Mouse (Mus musculus): ENCODE results near the gene Nphp4. TPM values are rescaled to one million over a fixed set of nuclear protein-coding genes. Genes with fewer than 3 reads are reported as not detected.
A peak's percentile ranks its signal among the peaks of the same experiment; 100 is the strongest.

Nphp4 gene
- polyA plus RNA-seq, 1 experiment = not detected

DNA sequence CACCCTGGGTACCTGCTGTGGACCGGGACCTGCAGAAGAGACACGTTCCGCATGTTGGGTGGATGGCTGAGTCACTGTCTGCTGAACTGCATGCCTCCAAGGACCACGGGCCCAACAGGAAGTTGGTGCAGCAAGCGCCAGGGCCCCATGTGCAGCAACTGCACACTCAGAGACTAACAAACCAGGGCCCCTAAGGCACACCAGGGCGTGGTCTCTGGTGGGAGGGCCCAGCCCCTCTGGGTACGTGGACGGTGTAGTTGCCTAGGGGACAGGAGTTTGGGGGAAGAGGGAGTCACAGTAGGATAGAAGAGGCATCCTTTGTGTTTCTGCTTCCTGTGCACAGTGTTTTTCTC lies 27.9 kb upstream of the Nphp4 start:
- 39% methylated on average over 8 of the region's 8 CpGs for WGBS
- Histone ChIP-seq H3K4me1 (ENCODE audit: control insufficient read depth, insufficient read depth, low read length) (peaks cover 66% of the 10 kb centered on the region), H3K27ac (ENCODE audit: insufficient read depth, low read depth, low read length) (peak overlapping the region; percentile 35; the same call in 1 of the 2 replicates), H3K4me3 (ENCODE audit: insufficient read depth, low read depth, low read length) (no peak overlapping the region)
- no peak for TF ChIP-seq POLR2A (IDR thresholded peaks at IDR 0.05; ENCODE audit: insufficient read depth, low read depth, low read length)
- no peak for TF ChIP-seq CTCF (IDR thresholded peaks at IDR 0.05; ENCODE audit: insufficient read depth, low read depth, low read length)

DNA sequence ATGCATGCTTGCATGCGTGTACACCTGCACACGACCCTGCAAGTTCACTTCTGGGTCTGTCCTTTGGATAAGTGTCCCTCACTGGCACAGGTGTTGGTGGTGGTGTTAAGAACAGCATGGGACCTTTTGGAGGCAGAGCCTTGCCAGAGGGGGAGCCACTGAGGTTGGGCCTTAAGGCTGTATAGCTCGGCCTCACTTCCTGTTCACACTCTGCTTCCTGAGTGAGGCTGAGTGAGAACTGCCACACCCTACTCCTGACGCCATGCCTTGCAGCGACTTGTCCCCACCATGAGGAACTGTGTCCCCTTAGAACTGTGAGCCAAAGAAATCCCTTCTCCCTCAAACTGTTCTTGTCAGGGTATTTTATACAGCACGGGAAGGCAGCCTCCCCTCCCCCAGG lies 25.1 kb upstream of the Nphp4 start:
- no peak overlapping the region for H3K27ac ChIP-seq (ENCODE audit: insufficient read depth, low read depth, low read length)
- 90% methylated on average over 6 of the region's 6 CpGs for WGBS
- H3K4me3 ChIP-seq (ENCODE audit: insufficient read depth, low read depth, low read length) = no peak overlapping the region
- peaks cover 73% of the 10 kb centered on the region for H3K4me1 ChIP-seq (ENCODE audit: control insufficient read depth, insufficient read depth, low read length)
- TF ChIP-seq CTCF (IDR thresholded peaks at IDR 0.05; ENCODE audit: insufficient read depth, low read depth, low read length) = no peak
- no peak for TF ChIP-seq POLR2A (IDR thresholded peaks at IDR 0.05; ENCODE audit: insufficient read depth, low read depth, low read length)

DNA sequence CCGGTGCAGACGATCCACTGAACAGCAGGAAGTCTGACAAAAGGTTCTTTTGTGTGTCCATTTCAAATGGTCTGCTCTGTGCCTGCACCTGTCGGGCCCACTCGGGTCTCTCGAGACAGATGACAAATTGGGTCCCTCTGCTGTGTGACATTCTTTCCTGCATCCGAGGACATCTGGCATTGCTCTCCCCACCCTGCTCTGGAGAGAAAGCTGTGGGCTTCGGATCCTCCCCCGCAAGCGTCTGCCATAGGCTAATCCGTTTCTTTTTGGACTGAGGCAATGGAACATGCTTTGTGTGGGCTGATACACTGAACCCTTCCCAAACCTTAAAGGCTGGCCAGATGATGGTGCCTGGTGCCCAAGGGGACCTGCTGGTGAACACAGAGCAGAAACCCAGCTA lies 23.4 kb upstream of the Nphp4 start:
- peak overlapping the region; percentile 86 for H3K27ac ChIP-seq (ENCODE audit: insufficient read depth, low read depth, low read length)
- H3K4me3 ChIP-seq (ENCODE audit: insufficient read depth, low read depth, low read length) = no peak overlapping the region
- WGBS = 16% methylated on average over 10 of the region's 10 CpGs
- TF ChIP-seq POLR2A (IDR thresholded peaks at IDR 0.05; ENCODE audit: insufficient read depth, low read depth, low read length) = no peak
- no peak for TF ChIP-seq CTCF (IDR thresholded peaks at IDR 0.05; ENCODE audit: insufficient read depth, low read depth, low read length)
- H3K4me1 ChIP-seq (ENCODE audit: control insufficient read depth, insufficient read depth, low read length) = peaks cover 77% of the 10 kb centered on the region

DNA sequence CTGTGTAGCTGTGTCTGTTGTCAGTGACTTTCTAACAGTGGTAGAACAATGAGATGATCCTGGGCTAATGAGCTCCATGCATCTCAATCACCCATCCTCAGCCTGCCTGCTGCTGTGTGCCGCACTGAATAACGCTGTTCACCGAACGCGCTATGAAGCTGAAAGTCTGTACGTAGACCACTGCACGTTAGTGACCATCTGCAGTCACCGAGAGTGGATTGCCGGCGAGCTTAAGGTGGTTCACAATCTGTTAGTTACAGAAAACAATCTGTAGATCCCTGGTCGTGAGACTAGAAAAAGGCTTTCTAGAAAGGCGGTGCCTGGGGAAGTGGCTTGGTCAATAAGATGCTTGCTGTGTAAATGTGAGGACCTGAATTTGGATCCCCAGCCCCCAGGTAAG lies 22.4 kb upstream of the Nphp4 start:
- Histone ChIP-seq H3K27ac (ENCODE audit: insufficient read depth, low read depth, low read length) (peak overlapping the region; percentile 29; the same call in 1 of the 2 replicates), H3K4me3 (ENCODE audit: insufficient read depth, low read depth, low read length) (no peak overlapping the region), H3K4me1 (ENCODE audit: control insufficient read depth, insufficient read depth, low read length) (peaks cover 76% of the 10 kb centered on the region)
- WGBS = 82% methylated on average over 12 of the region's 12 CpGs
- no peak for TF ChIP-seq CTCF (IDR thresholded peaks at IDR 0.05; ENCODE audit: insufficient read depth, low read depth, low read length)
- TF ChIP-seq POLR2A (IDR thresholded peaks at IDR 0.05; ENCODE audit: insufficient read depth, low read depth, low read length) = no peak

DNA sequence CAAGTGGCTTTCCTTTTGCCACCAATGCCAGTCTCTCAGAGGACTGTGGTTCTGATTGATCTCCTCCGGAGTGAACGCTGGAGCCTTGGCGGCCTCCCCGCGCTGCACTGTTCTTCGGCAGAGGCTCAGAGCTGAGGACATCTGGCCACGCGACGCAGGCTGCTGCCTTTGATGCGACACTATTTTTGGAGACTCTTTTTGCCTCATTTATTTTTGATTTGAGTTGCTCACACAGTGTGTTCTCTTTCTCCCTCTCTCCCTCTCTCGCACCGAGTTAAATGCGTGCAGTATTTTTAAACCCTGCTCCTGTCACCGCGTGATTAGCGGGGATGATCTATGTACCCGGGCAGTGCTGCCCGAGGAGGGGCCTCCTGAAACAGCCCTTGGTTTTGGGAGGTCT lies 19.9 kb upstream of the Nphp4 start:
- H3K4me3 ChIP-seq (ENCODE audit: insufficient read depth, low read depth, low read length) = no peak overlapping the region

DNA sequence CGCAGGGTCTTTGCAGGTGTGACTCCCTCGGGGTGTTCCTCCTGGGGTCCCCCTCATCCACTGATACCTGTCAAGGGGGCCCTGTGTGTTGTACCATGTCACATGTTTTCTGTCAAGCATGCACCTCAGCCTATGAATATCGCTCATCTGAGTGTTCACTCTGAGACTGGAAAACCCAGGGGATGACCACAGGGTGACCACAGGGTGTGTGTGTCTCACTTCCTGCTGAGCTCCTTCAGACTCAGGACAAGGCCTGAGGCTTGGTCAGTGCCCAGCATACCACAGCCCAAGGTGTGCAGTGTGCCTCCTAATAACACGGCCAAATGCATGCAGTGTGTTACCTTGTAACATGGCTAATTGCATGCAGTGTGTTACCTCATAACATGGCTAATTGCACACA lies 18.8 kb upstream of the Nphp4 start:
- Histone ChIP-seq H3K4me1 (ENCODE audit: control insufficient read depth, insufficient read depth, low read length) (peaks cover 88% of the 10 kb centered on the region), H3K27ac (ENCODE audit: insufficient read depth, low read depth, low read length) (peak overlapping the region; percentile 99)

More for the DNA sequence above, 19.9 kb upstream of the Nphp4 start:
- Histone ChIP-seq H3K27ac (ENCODE audit: insufficient read depth, low read depth, low read length) (peak overlapping the region; percentile 99), H3K4me1 (ENCODE audit: control insufficient read depth, insufficient read depth, low read length) (peaks cover 86% of the 10 kb centered on the region)
- TF ChIP-seq POLR2A (IDR thresholded peaks at IDR 0.05; ENCODE audit: insufficient read depth, low read depth, low read length) (no peak), CTCF (IDR thresholded peaks at IDR 0.05; ENCODE audit: insufficient read depth, low read depth, low read length) (no peak)
- WGBS = 20% methylated on average over 18 of the region's 18 CpGs

DNA sequence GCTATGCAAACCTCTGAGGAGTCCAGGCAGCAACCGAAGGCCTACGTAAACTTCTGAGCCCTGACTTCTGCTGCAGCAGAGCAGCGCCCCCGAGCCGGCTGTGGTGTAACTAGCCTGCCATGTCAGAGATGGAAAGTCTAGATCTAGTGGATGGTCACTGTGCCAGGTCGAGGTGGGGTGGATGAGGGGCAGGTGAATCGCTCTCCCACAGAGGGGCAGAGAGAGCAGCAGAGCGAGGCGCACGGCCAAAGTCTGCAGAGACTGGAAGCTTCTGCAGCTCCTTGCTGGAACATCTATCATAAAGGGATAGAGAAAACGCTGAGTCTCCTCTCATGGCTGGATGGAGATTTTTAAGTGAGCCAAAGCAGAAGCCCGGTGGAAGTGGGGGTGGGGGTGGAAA lies 14.0 kb upstream of the Nphp4 start:
- no peak overlapping the region for H3K27ac ChIP-seq (ENCODE audit: insufficient read depth, low read depth, low read length)
- no peak overlapping the region for H3K4me3 ChIP-seq (ENCODE audit: insufficient read depth, low read depth, low read length)
- 63% methylated on average over 12 of the region's 12 CpGs for WGBS
- TF ChIP-seq POLR2A (IDR thresholded peaks at IDR 0.05; ENCODE audit: insufficient read depth, low read depth, low read length) = no peak
- TF ChIP-seq CTCF (IDR thresholded peaks at IDR 0.05; ENCODE audit: insufficient read depth, low read depth, low read length) = no peak
- peaks cover 92% of the 10 kb centered on the region for H3K4me1 ChIP-seq (ENCODE audit: control insufficient read depth, insufficient read depth, low read length)

More for the DNA sequence above, 18.8 kb upstream of the Nphp4 start:
- TF ChIP-seq CTCF (IDR thresholded peaks at IDR 0.05; ENCODE audit: insufficient read depth, low read depth, low read length) (no peak), POLR2A (IDR thresholded peaks at IDR 0.05; ENCODE audit: insufficient read depth, low read depth, low read length) (no peak)
- H3K4me3 ChIP-seq (ENCODE audit: insufficient read depth, low read depth, low read length) = no peak overlapping the region
- 87% methylated on average over 4 of the region's 4 CpGs for WGBS

DNA sequence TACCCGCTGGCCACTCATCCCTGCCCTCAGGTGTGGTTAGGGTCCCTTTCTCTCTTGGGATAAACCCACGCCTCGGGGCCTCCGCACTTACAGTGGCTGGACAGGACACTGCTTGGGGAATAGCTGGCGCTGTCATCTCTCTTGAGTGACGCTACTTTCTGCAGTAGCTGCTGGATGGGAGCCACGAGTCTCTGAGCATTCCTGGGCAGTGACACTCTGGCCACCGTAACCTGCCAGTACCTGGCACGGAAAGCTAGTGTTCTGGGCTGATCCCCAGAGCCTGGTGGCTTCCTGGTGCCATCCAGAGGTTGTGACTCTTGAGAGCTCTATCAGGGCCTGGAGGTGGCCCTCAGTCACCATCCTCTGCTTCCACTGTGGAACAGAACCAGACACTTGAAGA lies 13.4 kb upstream of the Nphp4 start:
- 86% methylated on average over 9 of the region's 9 CpGs for WGBS

DNA sequence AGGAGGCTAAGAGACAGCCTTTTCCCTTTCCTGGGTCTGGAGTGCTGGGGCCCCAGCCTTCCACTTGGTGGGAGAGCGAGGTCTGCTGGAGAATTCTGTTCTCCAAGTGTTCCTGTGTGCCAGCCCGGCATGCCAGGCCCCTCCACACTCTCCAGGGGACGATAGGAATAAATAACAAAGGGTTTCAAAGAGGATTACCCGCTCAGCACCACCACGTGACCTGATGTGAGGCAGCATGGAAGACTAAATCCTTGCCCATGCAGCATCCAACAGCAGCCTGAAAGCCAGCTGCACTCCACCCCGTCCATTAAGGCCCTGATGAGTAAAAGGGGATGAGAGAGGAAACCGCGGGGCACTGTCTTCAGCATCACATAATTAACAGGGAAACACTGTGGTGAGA lies 11.4 kb upstream of the Nphp4 start:
- peaks cover 91% of the 10 kb centered on the region for H3K4me1 ChIP-seq (ENCODE audit: control insufficient read depth, insufficient read depth, low read length)
- WGBS = 13% methylated on average over 8 of the region's 8 CpGs
- no peak overlapping the region for H3K4me3 ChIP-seq (ENCODE audit: insufficient read depth, low read depth, low read length)
- TF ChIP-seq CTCF (IDR thresholded peaks at IDR 0.05; ENCODE audit: insufficient read depth, low read depth, low read length) (no peak), POLR2A (IDR thresholded peaks at IDR 0.05; ENCODE audit: insufficient read depth, low read depth, low read length) (no peak)
- H3K27ac ChIP-seq (ENCODE audit: insufficient read depth, low read depth, low read length) = peak overlapping the region; percentile 86

More for the DNA sequence above, 13.4 kb upstream of the Nphp4 start:
- Histone ChIP-seq H3K4me1 (ENCODE audit: control insufficient read depth, insufficient read depth, low read length) (peaks cover 92% of the 10 kb centered on the region), H3K4me3 (ENCODE audit: insufficient read depth, low read depth, low read length) (no peak overlapping the region), H3K27ac (ENCODE audit: insufficient read depth, low read depth, low read length) (peak overlapping the region; percentile 41)
- TF ChIP-seq POLR2A (IDR thresholded peaks at IDR 0.05; ENCODE audit: insufficient read depth, low read depth, low read length) (no peak), CTCF (IDR thresholded peaks at IDR 0.05; ENCODE audit: insufficient read depth, low read depth, low read length) (no peak)

DNA sequence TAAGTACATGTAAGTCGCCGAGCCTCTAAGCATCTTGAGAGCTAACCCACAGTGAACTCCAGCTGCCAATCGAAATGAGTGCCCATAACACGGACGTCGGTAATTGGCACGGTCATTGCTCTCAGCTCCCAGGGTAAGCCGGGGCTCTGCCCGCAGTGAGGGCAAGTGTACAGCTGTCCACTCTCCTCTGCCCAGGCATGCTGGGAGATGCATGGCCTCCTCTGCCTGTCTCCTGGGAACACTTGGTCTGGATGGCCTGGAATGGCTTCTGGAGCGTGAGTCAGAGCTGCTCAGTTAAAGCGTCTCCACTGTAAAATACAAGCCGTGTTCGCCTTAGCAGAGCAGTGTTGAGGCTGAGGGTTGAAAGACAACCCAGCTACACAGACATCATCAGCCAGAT lies 9.9 kb upstream of the Nphp4 start:
- peak overlapping the region; percentile 52 for H3K27ac ChIP-seq (ENCODE audit: insufficient read depth, low read depth, low read length)
- TF ChIP-seq CTCF (IDR thresholded peaks at IDR 0.05; ENCODE audit: insufficient read depth, low read depth, low read length) (no peak), POLR2A (IDR thresholded peaks at IDR 0.05; ENCODE audit: insufficient read depth, low read depth, low read length) (no peak)
- no peak overlapping the region for H3K4me3 ChIP-seq (ENCODE audit: insufficient read depth, low read depth, low read length)
- H3K4me1 ChIP-seq (ENCODE audit: control insufficient read depth, insufficient read depth, low read length) = peaks cover 85% of the 10 kb centered on the region
- WGBS = 62% methylated on average over 13 of the region's 13 CpGs
